In genomic region chr3:79529499-79530096, GRCm38 (mm10) we compare ENCODE assay signal across 25 mouse cellular contexts. TPM values are rescaled to one million over a fixed set of nuclear protein-coding genes. Genes with fewer than 3 reads are reported as not detected.
DNase-seq lines count a peak whose midpoint lies in the region; ATAC-seq and TF ChIP-seq lines count a peak whose summit lies in the region.
"Had no signal": no experiment of that assay in that cellular context is flagged by ENCODE, and none has a peak within 500 bp of the region (broad histone marks: within the 10 kb centered on the region; RNA-seq: fewer than 3 reads in every experiment).

No protein-coding gene starts in this region.

- no peak for ATAC-seq in lung, postnatal 0 days
- 0 out of 2 replicates have a peak, but pooled peaks have one; percentile 37 for ATAC-seq in erythroblast, adult 5-6 weeks (replicated peaks; ENCODE audit: low FRiP score, poor library complexity, severe bottlenecking)
- ATAC-seq in liver, embryonic 12.5 days: peak; percentile 78
- peak; percentile 40 for ATAC-seq in megakaryocyte progenitor cell, adult 5-6 weeks (replicated peaks; ENCODE audit: poor library complexity)
- no peak for ATAC-seq in forebrain, embryonic 14.5 days
- ATAC-seq: forebrain, embryonic 13.5 days; intestine, embryonic 15.5 days; Patski had no signal

- H3K4me1 ChIP-seq in lung, postnatal 0 days (ENCODE audit: insufficient read depth, low read depth, low read length): peaks cover 26% of the 10 kb centered on the region; the same call in 1 of the 2 replicates
- peaks cover 58% of the 10 kb centered on the region for H3K4me1 ChIP-seq in liver, embryonic 12.5 days
- no peaks in the 10 kb centered on the region for H3K4me1 ChIP-seq in forebrain, embryonic 14.5 days (ENCODE audit: control insufficient read depth, insufficient read depth, low read length)
- H3K4me1 ChIP-seq: neural tube, embryonic 12.5 days had no signal

- H3K9me3 ChIP-seq in lung, postnatal 0 days (ENCODE audit: low read length): no peaks in the 10 kb centered on the region
- H3K9me3 ChIP-seq in liver, embryonic 12.5 days (replicated peaks): no peaks in the 10 kb centered on the region
- H3K9me3 ChIP-seq in forebrain, embryonic 14.5 days (replicated peaks; ENCODE audit: control insufficient read depth, low read length): no peaks in the 10 kb centered on the region
- H3K9me3 ChIP-seq: forebrain, embryonic 13.5 days; hindbrain, embryonic 15.5 days; intestine, embryonic 15.5 days; kidney, embryonic 15.5 days; limb, embryonic 13.5 days; neural tube, embryonic 12.5 days had no signal

- no peak overlapping the region for H3K4me2 ChIP-seq in lung, postnatal 0 days (replicated peaks; ENCODE audit: low read depth, low read length)
- no peak overlapping the region for H3K4me2 ChIP-seq in liver, embryonic 12.5 days
- no peak overlapping the region for H3K4me2 ChIP-seq in forebrain, embryonic 14.5 days (ENCODE audit: low read length)
- H3K4me2 ChIP-seq: forebrain, embryonic 13.5 days; heart, embryonic 11.5 days; hindbrain, embryonic 15.5 days; intestine, embryonic 15.5 days; kidney, embryonic 15.5 days; limb, embryonic 13.5 days; midbrain, embryonic 11.5 days; neural tube, embryonic 12.5 days had no signal

- WGBS in lung, postnatal 0 days: 69% methylated on average over 6 of the region's 6 CpGs
- whole genome bisulfite sequencing in liver, embryonic 12.5 days (ENCODE audit: insufficient replicate concordance): 46% methylated on average over 6 of the region's 6 CpGs
- WGBS in forebrain, embryonic 14.5 days: 90% methylated on average over 6 of the region's 6 CpGs

- H3K36me3 ChIP-seq in lung, postnatal 0 days (ENCODE audit: insufficient read depth, low read length): no peaks in the 10 kb centered on the region
- H3K36me3 ChIP-seq in liver, embryonic 12.5 days: 0 out of 2 replicates have a peak, but pooled peaks cover 3% of the 10 kb centered on the region
- H3K36me3 ChIP-seq in forebrain, embryonic 14.5 days (ENCODE audit: control insufficient read depth, insufficient read depth, low read length): no peaks in the 10 kb centered on the region
- H3K36me3 ChIP-seq: hindbrain, embryonic 15.5 days; intestine, embryonic 15.5 days; kidney, embryonic 15.5 days; limb, embryonic 13.5 days; neural tube, embryonic 12.5 days had no signal

- no peak for DNase-seq in lung, postnatal 0 days (ENCODE audit: low spot score)
- DNase-seq in lung, adult 18-20 months: no peak
- no peak for DNase-seq in urinary bladder, postnatal 4 days (ENCODE audit: low spot score in 2 of 2)
- DNase-seq in frontal cortex, adult 2 months (ENCODE audit: extremely low spot score in 1 of 2, low spot score in 1 of 2): no peak
- DNase-seq in forebrain, embryonic 14.5 days (ENCODE audit: low spot score): no peak
- DNase-seq: adrenal gland, adult 8-10 months; cerebellum, adult 11 months; cerebellum, postnatal 10 days; gastrocnemius, postnatal 36 days; heart, postnatal 14 days; lung, postnatal 14 days; right cerebral cortex, adult 18-20 months; thymus, postnatal 25 days had no signal

- no peak overlapping the region for H3K9ac ChIP-seq in lung, postnatal 0 days (replicated peaks; ENCODE audit: low read depth)
- no peak overlapping the region for H3K9ac ChIP-seq in liver, embryonic 12.5 days
- H3K9ac ChIP-seq in forebrain, embryonic 14.5 days (ENCODE audit: low read length): no peak overlapping the region
- H3K9ac ChIP-seq: forebrain, embryonic 13.5 days; hindbrain, embryonic 15.5 days; intestine, embryonic 15.5 days; kidney, embryonic 15.5 days; limb, embryonic 13.5 days; neural tube, embryonic 12.5 days had no signal

- TF ChIP-seq EP300 in lung, postnatal 0 days (IDR thresholded peaks at IDR 0.05): no peak

- H3K4me3 ChIP-seq in lung, postnatal 0 days (ENCODE audit: low read depth, low read length): no peak overlapping the region
- H3K4me3 ChIP-seq in liver, embryonic 12.5 days: no peak overlapping the region
- H3K4me3 ChIP-seq in forebrain, embryonic 14.5 days (ENCODE audit: low read depth, low read length): no peak overlapping the region
- H3K4me3 ChIP-seq: forebrain, embryonic 13.5 days; hindbrain, embryonic 15.5 days; intestine, embryonic 15.5 days; kidney, embryonic 15.5 days; limb, embryonic 13.5 days; neural tube, embryonic 12.5 days had no signal

- H3K27me3 ChIP-seq in lung, postnatal 0 days (replicated peaks; ENCODE audit: insufficient read depth, low read length): no peaks in the 10 kb centered on the region
- no peaks in the 10 kb centered on the region for H3K27me3 ChIP-seq in liver, embryonic 12.5 days (replicated peaks)
- no peaks in the 10 kb centered on the region for H3K27me3 ChIP-seq in forebrain, embryonic 14.5 days (replicated peaks; ENCODE audit: control insufficient read depth, insufficient read depth, low read length)
- H3K27me3 ChIP-seq: forebrain, embryonic 13.5 days; hindbrain, embryonic 15.5 days; intestine, embryonic 15.5 days; kidney, embryonic 15.5 days; limb, embryonic 13.5 days; neural tube, embryonic 12.5 days; Patski had no signal

- no peak for TF ChIP-seq CTCF in lung, postnatal 0 days (IDR thresholded peaks at IDR 0.05)

- peak overlapping the region; percentile 20; the same call in 1 of the 2 replicates for H3K27ac ChIP-seq in lung, postnatal 0 days (ENCODE audit: low read length)
- H3K27ac ChIP-seq in liver, embryonic 12.5 days: peak overlapping the region; percentile 55; the same call in 1 of the 2 replicates
- H3K27ac ChIP-seq in forebrain, embryonic 14.5 days (ENCODE audit: low read depth, low read length): no peak overlapping the region
- H3K27ac ChIP-seq: forebrain, embryonic 13.5 days; hindbrain, embryonic 15.5 days; intestine, embryonic 15.5 days; kidney, embryonic 15.5 days; limb, embryonic 13.5 days; neural tube, embryonic 12.5 days had no signal

RNA-seq across cellular contexts. Expression of gene Fnip2, which starts 38.0 kb away (rescaled TPM):
- polyA plus RNA-seq in lung, postnatal 0 days (2015; fragmentation: Nextera tagmentation; extraction: Ambion mirVana): 3.5 and 4.2 TPM in 2 replicates
- 35.5 and 82.1 TPM in 2 replicates for total RNA-seq in erythroblast, adult 5-6 weeks (2015; ENCODE audit: low replicate concordance)
- 93.3 and 101 TPM in 2 replicates for total RNA-seq in erythroblast, adult 5-6 weeks (2017; ENCODE audit: low replicate concordance)
- 8.0 and 8.3 TPM in 2 replicates for polyA plus RNA-seq in liver, embryonic 12.5 days (2016; fragmentation: Nextera tagmentation; extraction: Ambion mirVana)
- 8.0 and 11.2 TPM in 2 replicates for total RNA-seq in megakaryocyte progenitor cell, adult 5-6 weeks (2015)
- total RNA-seq in megakaryocyte progenitor cell, adult 5-6 weeks (2017): 7.1 and 7.8 TPM in 2 replicates
- 8.8 and 10.2 TPM in 2 replicates for polyA plus RNA-seq in frontal cortex, adult 2 months (2012; rRNA removed)
- polyA plus RNA-seq in forebrain, embryonic 14.5 days (2014; fragmentation: Nextera tagmentation; extraction: Ambion mirVana): 3.0 and 3.6 TPM in 2 replicates

Comparison
In these comparisons a context has a peak if more than half of its experiments do, and no peak if none do; other contexts are left out.
1. ATAC-seq: peak in erythroblast, adult 5-6 weeks (single experiment), liver, embryonic 12.5 days (single experiment) and megakaryocyte progenitor cell, adult 5-6 weeks (single experiment); none in lung, postnatal 0 days (single experiment) and forebrain, embryonic 14.5 days (single experiment).